Mouse (Mus musculus) myocyte (in vitro differentiated cells): ENCODE results near the gene Atp2b2.

Experiments
- POLR2A ChIP-seq: IDR thresholded peaks from one replicate; pipeline ENCODE4 v1.6.1; 2011; ENCODE audit warnings: low read depth, mild to moderate bottlenecking, control low read depth, moderate library complexity; ENCODE audit not compliant: insufficient read length
- USF1 ChIP-seq: IDR thresholded peaks from one replicate; pipeline ENCODE4 v1.6.1; 2011; ENCODE audit warnings: low read depth, mild to moderate bottlenecking, control low read depth, moderate library complexity

DNA sequence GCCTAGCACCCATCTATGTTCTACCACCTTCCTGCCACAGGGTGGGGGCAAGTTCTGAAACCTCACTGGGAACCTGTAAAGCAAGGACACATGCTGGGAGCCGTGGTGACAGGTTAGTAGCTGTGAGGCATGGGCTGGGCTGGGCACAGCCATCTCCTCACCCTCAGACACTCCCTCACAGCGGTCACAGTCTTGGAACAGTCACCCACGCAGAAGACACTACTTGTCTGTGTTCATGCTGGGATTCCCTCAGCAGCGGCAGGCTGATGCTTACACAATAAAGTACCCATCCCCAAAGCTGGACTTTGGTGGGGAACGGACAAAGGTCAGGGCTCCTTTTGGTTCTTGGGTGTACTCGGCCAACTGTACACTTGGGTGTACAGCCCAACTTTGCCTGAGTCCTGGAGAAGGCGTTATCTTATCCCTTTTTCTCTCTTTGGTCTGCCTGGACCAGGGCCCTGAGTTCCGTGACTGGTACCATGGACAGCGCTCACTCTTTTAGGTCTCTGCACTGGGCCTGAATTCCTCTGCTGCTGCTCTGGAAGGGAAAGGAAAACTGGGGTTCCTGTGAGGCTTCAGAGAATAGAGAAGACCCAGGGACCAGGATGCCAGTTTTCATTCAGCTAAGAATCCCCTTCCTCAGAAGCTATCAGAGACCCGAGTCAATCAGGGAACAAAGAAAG is 160.7 kb downstream of the Atp2b2 start:
- TF ChIP-seq POLR2A: no peak
- TF ChIP-seq USF1: no peak
